Mouse (Mus musculus): ENCODE measurements around the gene Npl. TPM values are rescaled to one million over a fixed set of nuclear protein-coding genes. Genes with fewer than 3 reads are reported as not detected.
A peak's percentile ranks its signal among the peaks of the same experiment; 100 is the strongest.

Gene Npl
- total and polyA plus RNA-seq, 2 experiments, result 0.40 to 2.5 TPM

GRCm38 (mm10) chr1:153485201-153485796 is 64.5 kb downstream of the Npl start:
- Histone ChIP-seq H3K27ac (replicated peaks; ENCODE audit: insufficient read depth, low read depth, low read length) (no peak overlapping the region), H3K79me2 (ENCODE audit: control insufficient read depth, insufficient read depth, low read length) (peaks cover 19% of the 10 kb centered on the region), H3K27me3 (ENCODE audit: control insufficient read depth, insufficient read depth, low read length) (no peaks in the 10 kb centered on the region), H3K4me1 (ENCODE audit: control insufficient read depth, insufficient read depth, low read length) (peaks cover 10% of the 10 kb centered on the region; the same call in 1 of the 2 replicates), H3K9ac (ENCODE audit: low read depth, low read length) (no peak overlapping the region), H3K4me3 (ENCODE audit: insufficient read depth, low read depth, low read length) (0 out of 2 replicates have a peak overlapping the region, but pooled peaks have one; percentile 13), H3K36me3 (ENCODE audit: control insufficient read depth, insufficient read depth, low read length) (peaks cover 13% of the 10 kb centered on the region; the same call in 1 of the 2 replicates)
- WGBS, result 47% methylated on average over 2 of the region's 2 CpGs
- TF ChIP-seq POLR2A (IDR thresholded peaks at IDR 0.05; ENCODE audit: extremely low read depth, insufficient read depth, low read length), result no peak
- no peak for TF ChIP-seq CTCF (IDR thresholded peaks at IDR 0.05; ENCODE audit: low read depth, low read length)
- DNase-seq (ENCODE audit: extremely low read depth, low read depth, low spot score), result no peak

GRCm38 (mm10) chr1:153481025-153481412 is 68.8 kb downstream of the Npl start:
- Histone ChIP-seq H3K4me1 (ENCODE audit: control insufficient read depth, insufficient read depth, low read length) (peaks cover 10% of the 10 kb centered on the region; the same call in 1 of the 2 replicates), H3K79me2 (ENCODE audit: control insufficient read depth, insufficient read depth, low read length) (peaks cover 10% of the 10 kb centered on the region; the same call in 1 of the 2 replicates), H3K27me3 (ENCODE audit: control insufficient read depth, insufficient read depth, low read length) (no peaks in the 10 kb centered on the region), H3K27ac (replicated peaks; ENCODE audit: insufficient read depth, low read depth, low read length) (peak overlapping the region; percentile 33), H3K9ac (ENCODE audit: low read depth, low read length) (no peak overlapping the region), H3K4me3 (ENCODE audit: insufficient read depth, low read depth, low read length) (no peak overlapping the region), H3K36me3 (ENCODE audit: control insufficient read depth, insufficient read depth, low read length) (peaks cover 51% of the 10 kb centered on the region)
- 70% methylated on average over 1 of the region's 1 CpGs for WGBS
- no peak for TF ChIP-seq CTCF (IDR thresholded peaks at IDR 0.05; ENCODE audit: low read depth, low read length)
- no peak for TF ChIP-seq POLR2A (IDR thresholded peaks at IDR 0.05; ENCODE audit: extremely low read depth, insufficient read depth, low read length)
- no peak for DNase-seq (ENCODE audit: extremely low read depth, low read depth, low spot score)

DNA sequence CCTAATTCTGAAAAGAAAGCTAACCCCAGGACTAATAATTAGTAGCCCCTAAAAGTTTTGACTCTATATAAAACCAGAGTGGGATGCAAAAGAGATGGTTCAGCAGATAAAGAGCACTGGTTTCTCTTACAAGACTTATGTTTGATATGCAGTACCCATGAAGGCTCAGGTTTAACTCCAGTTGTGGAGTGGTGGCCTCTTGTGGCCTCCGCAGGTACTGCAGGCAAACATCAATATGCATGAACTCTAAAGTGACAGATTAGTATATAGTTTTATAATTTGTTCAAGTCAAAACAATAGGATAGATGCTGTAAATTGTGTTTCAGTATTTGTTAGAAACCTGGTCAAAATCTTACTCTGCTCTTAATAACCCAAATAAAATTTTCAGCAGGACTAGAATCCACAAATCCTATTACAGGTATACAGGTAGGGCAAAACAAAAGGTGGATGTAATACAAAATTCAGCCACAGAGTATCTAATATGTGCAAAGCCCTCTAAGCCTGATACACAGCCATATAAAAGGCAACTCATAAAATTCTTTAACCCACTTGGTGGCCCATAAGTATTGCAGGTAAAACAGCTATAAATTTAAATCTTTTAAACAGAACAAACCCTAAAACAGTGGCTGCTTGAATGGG is 69.3 kb downstream of the Npl start:
- TF ChIP-seq POLR2A (IDR thresholded peaks at IDR 0.05; ENCODE audit: extremely low read depth, insufficient read depth, low read length) (no peak), CTCF (IDR thresholded peaks at IDR 0.05; ENCODE audit: low read depth, low read length) (peak; percentile 73)

DNA sequence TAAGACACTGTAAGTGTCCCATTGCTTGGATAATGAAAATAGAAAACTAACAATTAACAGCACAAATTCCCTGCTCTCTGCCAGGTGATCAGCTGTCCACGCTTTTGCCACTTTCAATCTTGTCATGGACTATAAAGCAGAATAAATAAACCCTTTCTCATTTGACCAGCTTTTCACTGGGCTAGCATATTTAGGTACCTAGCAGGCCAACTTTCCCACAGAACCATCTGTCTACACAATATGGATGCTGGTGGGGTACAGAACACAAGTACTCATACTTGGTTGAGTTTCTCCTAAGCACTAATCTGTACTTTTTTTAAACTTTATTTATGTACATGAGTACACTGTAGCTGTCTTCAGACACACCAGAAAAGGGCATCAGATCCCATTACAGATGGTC is 70.5 kb downstream of the Npl start:
- no peak for TF ChIP-seq POLR2A (IDR thresholded peaks at IDR 0.05; ENCODE audit: extremely low read depth, insufficient read depth, low read length)
- TF ChIP-seq CTCF (IDR thresholded peaks at IDR 0.05; ENCODE audit: low read depth, low read length), result no peak

More for the DNA sequence above, 69.3 kb downstream of the Npl start:
- Histone ChIP-seq H3K27ac (replicated peaks; ENCODE audit: insufficient read depth, low read depth, low read length) (no peak overlapping the region), H3K4me1 (ENCODE audit: control insufficient read depth, insufficient read depth, low read length) (peaks cover 10% of the 10 kb centered on the region; the same call in 1 of the 2 replicates), H3K36me3 (ENCODE audit: control insufficient read depth, insufficient read depth, low read length) (peaks cover 53% of the 10 kb centered on the region), H3K27me3 (ENCODE audit: control insufficient read depth, insufficient read depth, low read length) (no peaks in the 10 kb centered on the region), H3K4me3 (ENCODE audit: insufficient read depth, low read depth, low read length) (no peak overlapping the region), H3K9ac (ENCODE audit: low read depth, low read length) (no peak overlapping the region), H3K79me2 (ENCODE audit: control insufficient read depth, insufficient read depth, low read length) (peaks cover 10% of the 10 kb centered on the region; the same call in 1 of the 2 replicates)
- DNase-seq (ENCODE audit: extremely low read depth, low read depth, low spot score), result peak; percentile 37
- WGBS, result 40% methylated on average over 1 of the region's 1 CpGs

GRCm38 (mm10) chr1:153461796-153462195 is 88.0 kb downstream of the Npl start:
- TF ChIP-seq CTCF (IDR thresholded peaks at IDR 0.05; ENCODE audit: low read depth, low read length), result no peak
- TF ChIP-seq POLR2A (IDR thresholded peaks at IDR 0.05; ENCODE audit: extremely low read depth, insufficient read depth, low read length), result no peak
- H3K27me3 ChIP-seq (ENCODE audit: control insufficient read depth, insufficient read depth, low read length), result no peaks in the 10 kb centered on the region
- no peak for DNase-seq (ENCODE audit: extremely low read depth, low read depth, low spot score)
- WGBS, result 58% methylated on average over 1 of the region's 1 CpGs
- no peak overlapping the region for H3K4me3 ChIP-seq (ENCODE audit: insufficient read depth, low read depth, low read length)
- no peaks in the 10 kb centered on the region for H3K79me2 ChIP-seq (ENCODE audit: control insufficient read depth, insufficient read depth, low read length)
- peaks cover 69% of the 10 kb centered on the region for H3K36me3 ChIP-seq (ENCODE audit: control insufficient read depth, insufficient read depth, low read length)
- no peaks in the 10 kb centered on the region for H3K4me1 ChIP-seq (ENCODE audit: control insufficient read depth, insufficient read depth, low read length)
- H3K9ac ChIP-seq (ENCODE audit: low read depth, low read length), result no peak overlapping the region
- H3K27ac ChIP-seq (replicated peaks; ENCODE audit: insufficient read depth, low read depth, low read length), result no peak overlapping the region

More for the DNA sequence above, 70.5 kb downstream of the Npl start:
- DNase-seq (ENCODE audit: extremely low read depth, low read depth, low spot score), result no peak
- WGBS, result 95% methylated on average over 1 of the region's 1 CpGs
- Histone ChIP-seq H3K9ac (ENCODE audit: low read depth, low read length) (no peak overlapping the region), H3K4me3 (ENCODE audit: insufficient read depth, low read depth, low read length) (no peak overlapping the region), H3K79me2 (ENCODE audit: control insufficient read depth, insufficient read depth, low read length) (peaks cover 6% of the 10 kb centered on the region; the same call in 1 of the 2 replicates), H3K27me3 (ENCODE audit: control insufficient read depth, insufficient read depth, low read length) (no peaks in the 10 kb centered on the region), H3K27ac (replicated peaks; ENCODE audit: insufficient read depth, low read depth, low read length) (no peak overlapping the region), H3K36me3 (ENCODE audit: control insufficient read depth, insufficient read depth, low read length) (peaks cover 61% of the 10 kb centered on the region), H3K4me1 (ENCODE audit: control insufficient read depth, insufficient read depth, low read length) (peaks cover 5% of the 10 kb centered on the region; the same call in 1 of the 2 replicates)

- H3K36me3 ChIP-seq (ENCODE audit: control insufficient read depth, insufficient read depth, low read length), result peaks cover 48% of the 10 kb centered on the region
- no peak for TF ChIP-seq POLR2A (IDR thresholded peaks at IDR 0.05; ENCODE audit: extremely low read depth, insufficient read depth, low read length)
Observed at GRCm38 (mm10) chr1:153456137-153456536, 93.7 kb downstream of the Npl start.

More at GRCm38 (mm10) chr1:153456137-153456536, 93.7 kb downstream of the Npl start:
- Histone ChIP-seq H3K27ac (replicated peaks; ENCODE audit: insufficient read depth, low read depth, low read length) (no peak overlapping the region), H3K4me3 (ENCODE audit: insufficient read depth, low read depth, low read length) (no peak overlapping the region), H3K79me2 (ENCODE audit: control insufficient read depth, insufficient read depth, low read length) (no peaks in the 10 kb centered on the region), H3K27me3 (ENCODE audit: control insufficient read depth, insufficient read depth, low read length) (no peaks in the 10 kb centered on the region), H3K4me1 (ENCODE audit: control insufficient read depth, insufficient read depth, low read length) (no peaks in the 10 kb centered on the region), H3K9ac (ENCODE audit: low read depth, low read length) (no peak overlapping the region)
- 97% methylated on average over 5 of the region's 5 CpGs for WGBS
- no peak for DNase-seq (ENCODE audit: extremely low read depth, low read depth, low spot score)

All from liver, adult 2 months (tissue).